Mouse (Mus musculus): ENCODE data around the gene Agbl1. TPM values are rescaled to one million over a fixed set of nuclear protein-coding genes. Genes with fewer than 3 reads are reported as not detected.

Gene Agbl1
- total RNA-seq, 2 experiments from 2014 or later = 0.09 to 0.16 TPM

GRCm38 (mm10) chr7:76392941-76393817, 163.5 kb downstream of the Agbl1 start:
- TF ChIP-seq CTCF (IDR thresholded peaks at IDR 0.05) = peak; percentile 92
- intact Hi-C loops (cut with DNase I) = loop anchor here (1.0 to 5.0 kb wide), 2 partner anchors 481 to 548 kb away; no protein-coding TSS in a partner anchor
- Histone ChIP-seq H3K4me3 (peak overlapping the region; percentile 47), H3K27ac (peak overlapping the region; percentile 69)
- peak; percentile 73 to 75 for DNase-seq (ENCODE audit: extremely low spot score in 1 of 2, low spot score in 2 of 2)

GRCm38 (mm10) chr7:76407930-76408557, 178.4 kb downstream of the Agbl1 start:
- intact Hi-C loops (cut with DNase I) = no loop called here
- Histone ChIP-seq H3K27ac (no peak overlapping the region), H3K4me3 (no peak overlapping the region)
- no peak for TF ChIP-seq CTCF (IDR thresholded peaks at IDR 0.05)
- DNase-seq (ENCODE audit: extremely low spot score in 1 of 2, low spot score in 2 of 2) = no peak

- DNase-seq (ENCODE audit: extremely low spot score in 1 of 2, low spot score in 2 of 2) = no peak
- no peak for TF ChIP-seq CTCF (IDR thresholded peaks at IDR 0.05)
- H3K4me3 ChIP-seq = no peak overlapping the region
- intact Hi-C loops (cut with DNase I) = no loop called here
- no peak overlapping the region for H3K27ac ChIP-seq
These were observed 179.3 kb downstream of the Agbl1 start for GRCm38 (mm10) chr7:76409020-76409419.

GRCm38 (mm10) chr7:76410403-76411180, 180.9 kb downstream of the Agbl1 start:
- H3K4me3 ChIP-seq = no peak overlapping the region
- intact Hi-C loops (cut with DNase I) = no loop called here
- TF ChIP-seq CTCF (IDR thresholded peaks at IDR 0.05) = no peak
- no peak for DNase-seq (ENCODE audit: extremely low spot score in 1 of 2, low spot score in 2 of 2)
- no peak overlapping the region for H3K27ac ChIP-seq

DNA sequence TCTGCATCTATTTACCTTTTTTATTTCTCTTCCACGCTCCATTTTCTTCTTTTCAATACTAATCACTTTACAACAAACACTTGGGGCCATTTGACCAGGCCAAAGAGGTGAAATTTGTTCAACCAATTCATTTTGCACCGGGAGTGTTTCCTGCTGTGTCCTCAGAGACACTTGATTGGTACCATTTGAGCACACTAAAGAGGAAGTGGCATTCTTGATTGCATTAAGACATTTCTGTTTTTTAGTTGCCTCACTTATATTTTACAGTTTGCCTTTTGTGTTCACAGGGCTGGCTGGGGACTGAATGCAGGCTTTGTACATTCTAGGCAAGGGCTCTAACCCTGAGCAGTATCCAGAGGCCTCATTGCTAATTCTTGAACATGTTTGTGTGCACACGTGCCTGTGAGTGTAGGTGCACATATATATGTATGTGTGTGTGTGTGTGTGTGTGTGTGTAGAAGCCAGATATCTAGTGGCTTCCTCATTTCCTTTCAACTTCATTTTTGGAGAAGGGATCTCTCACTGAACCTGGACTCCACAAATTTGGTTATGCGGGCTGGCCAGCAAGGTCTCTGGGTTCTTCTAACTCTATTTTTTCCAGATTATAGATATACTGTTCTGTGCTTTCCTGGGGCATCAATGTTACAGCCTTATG, 182.4 kb downstream of the Agbl1 start:
- no peak for TF ChIP-seq CTCF (IDR thresholded peaks at IDR 0.05)
- no peak overlapping the region for H3K4me3 ChIP-seq
- intact Hi-C loops (cut with DNase I) = no loop called here
- DNase-seq (ENCODE audit: extremely low spot score in 1 of 2, low spot score in 2 of 2) = no peak
- no peak overlapping the region for H3K27ac ChIP-seq

- intact Hi-C loops (cut with DNase I) = no loop called here
- Histone ChIP-seq H3K4me3 (no peak overlapping the region), H3K27ac (no peak overlapping the region)
- no peak for DNase-seq (ENCODE audit: extremely low spot score in 1 of 2, low spot score in 2 of 2)
- TF ChIP-seq CTCF (IDR thresholded peaks at IDR 0.05) = no peak
These were observed 186.5 kb downstream of the Agbl1 start for GRCm38 (mm10) chr7:76416084-76416597.

DNA sequence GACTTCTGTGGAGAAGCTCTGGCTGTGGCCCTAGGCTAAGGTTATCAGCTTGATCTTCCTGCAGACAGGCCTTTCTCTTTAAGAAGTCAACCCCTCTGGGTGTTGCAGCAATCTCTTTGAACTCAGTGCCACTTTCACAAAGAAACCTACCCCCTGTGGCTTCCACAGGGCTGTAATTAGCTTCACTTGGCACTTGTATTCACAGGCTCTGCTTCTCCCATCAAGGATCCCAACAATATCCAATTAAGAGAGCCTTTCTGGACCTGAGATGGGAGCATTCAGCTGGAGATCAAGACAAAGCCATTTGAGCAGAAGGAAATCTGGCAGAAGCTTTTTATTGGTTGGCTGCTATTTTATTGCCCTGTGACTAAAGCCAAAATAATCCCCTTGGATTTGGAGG, 208.9 kb downstream of the Agbl1 start:
- DNase-seq (ENCODE audit: extremely low spot score in 1 of 2, low spot score in 2 of 2) = no peak
- intact Hi-C loops (cut with DNase I) = no loop called here

DNA sequence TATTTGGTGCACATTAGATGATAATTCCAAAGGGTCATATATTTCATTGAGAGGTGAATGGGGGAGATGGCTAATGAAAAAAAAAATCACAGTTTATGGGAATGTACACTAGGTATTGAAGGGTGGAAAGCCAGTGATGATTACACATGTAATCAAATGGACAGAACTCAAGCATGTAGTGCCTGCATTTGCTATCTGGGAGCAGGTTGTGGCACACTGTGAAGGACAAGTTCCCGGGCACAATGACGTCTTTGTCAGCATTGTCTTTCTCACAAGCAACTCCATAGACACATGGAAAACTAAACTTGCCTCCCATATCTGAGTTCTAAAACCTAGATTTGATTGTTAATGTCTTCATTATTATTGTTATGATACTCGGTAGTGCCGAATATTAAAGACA, 209.3 kb downstream of the Agbl1 start:
- DNase-seq (ENCODE audit: extremely low spot score in 1 of 2, low spot score in 2 of 2) = no peak
- Histone ChIP-seq H3K27ac (no peak overlapping the region), H3K4me3 (no peak overlapping the region)
- intact Hi-C loops (cut with DNase I) = no loop called here
- TF ChIP-seq CTCF (IDR thresholded peaks at IDR 0.05) = no peak

More for the DNA sequence above, 208.9 kb downstream of the Agbl1 start:
- no peak for TF ChIP-seq CTCF (IDR thresholded peaks at IDR 0.05)
- H3K27ac ChIP-seq = no peak overlapping the region
- H3K4me3 ChIP-seq = no peak overlapping the region

- peak in 1 of 2 experiments; percentile 13 for DNase-seq (ENCODE audit: extremely low spot score in 1 of 2, low spot score in 2 of 2)
- H3K27ac ChIP-seq = no peak overlapping the region
- intact Hi-C loops (cut with DNase I) = no loop called here
- no peak for TF ChIP-seq CTCF (IDR thresholded peaks at IDR 0.05)
- H3K4me3 ChIP-seq = no peak overlapping the region
These were observed 232.8 kb downstream of the Agbl1 start for GRCm38 (mm10) chr7:76462361-76463001.

GRCm38 (mm10) chr7:76466427-76466826, 236.7 kb downstream of the Agbl1 start:
- Histone ChIP-seq H3K27ac (no peak overlapping the region), H3K4me3 (no peak overlapping the region)
- DNase-seq (ENCODE audit: extremely low spot score in 1 of 2, low spot score in 2 of 2) = no peak
- no peak for TF ChIP-seq CTCF (IDR thresholded peaks at IDR 0.05)
- intact Hi-C loops (cut with DNase I) = no loop called here

DNA sequence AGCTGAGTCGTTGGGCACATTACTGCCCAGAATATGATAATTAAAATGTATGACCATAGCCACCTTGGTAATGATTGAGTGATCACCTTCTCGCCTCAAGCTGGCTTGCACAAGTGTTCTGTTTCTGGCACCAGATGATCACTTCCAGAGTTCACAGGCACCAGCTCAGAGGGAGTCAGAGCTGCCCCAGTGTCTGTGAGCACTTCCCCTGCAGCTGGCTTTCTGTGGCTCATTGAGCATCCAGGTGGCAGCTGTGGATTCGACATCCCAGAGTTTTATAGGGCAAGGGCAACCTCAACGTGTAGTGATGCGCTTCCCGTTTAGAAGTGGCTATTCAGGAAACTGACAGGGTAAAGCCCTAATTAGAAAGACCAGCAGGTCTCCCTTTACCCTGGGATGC, 244.5 kb downstream of the Agbl1 start:
- DNase-seq (ENCODE audit: extremely low spot score in 1 of 2, low spot score in 2 of 2) = no peak
- Histone ChIP-seq H3K27ac (no peak overlapping the region), H3K4me3 (no peak overlapping the region)
- intact Hi-C loops (cut with DNase I) = no loop called here
- TF ChIP-seq CTCF (IDR thresholded peaks at IDR 0.05) = no peak
